Mouse (Mus musculus) kidney, adult 2 months (tissue): ENCODE measurements at regions not wholly inside any gene's neighbourhood (a gene's known extent, or its start where the extent isn't known, plus 50 kb on each side); places are given as distances from the start of the nearest gene placed in this dataset.

ENCODE experiments used
- DNase-seq: peaks from one replicate; pipeline ENCODE4 v3.0.0; 2021
- H3K27ac ChIP-seq: fragments of 200-500 bp; 2 replicates; pipeline ENCODE4 v1.5.1; 2012; ENCODE audit warnings: low read depth, low read length, control low read depth, inconsistent platforms; ENCODE audit not compliant: insufficient read depth
- H3K27me3 ChIP-seq: fragments of 200-500 bp; replicated peaks from 2 replicates; pipeline ENCODE4 v1.6.1; 2012; ENCODE audit warnings: mild to moderate bottlenecking, moderate library complexity, low read length, inconsistent platforms; ENCODE audit not compliant: control insufficient read depth, insufficient read depth
- H3K36me3 ChIP-seq: fragments of 200-500 bp; 2 replicates; pipeline ENCODE4 v1.6.1; 2012; ENCODE audit warnings: mild to moderate bottlenecking, moderate library complexity, low read length, inconsistent platforms; ENCODE audit not compliant: control insufficient read depth, insufficient read depth
- H3K4me1 ChIP-seq: fragments of 200-500 bp; 2 replicates; pipeline ENCODE4 v1.6.1; 2011; ENCODE audit warnings: low read length; ENCODE audit not compliant: control insufficient read depth, insufficient read depth
- H3K4me3 ChIP-seq: fragments of 200-500 bp; 2 replicates; pipeline ENCODE4 v1.5.1; 2011; ENCODE audit warnings: mild to moderate bottlenecking, low read depth, low read length, control low read depth; ENCODE audit not compliant: insufficient read depth
- CTCF ChIP-seq: fragments of 200-500 bp; conservative IDR thresholded peaks from 2 replicates; pipeline ENCODE4 v1.5.1; 2011; ENCODE audit warnings: low read depth, mild to moderate bottlenecking, control low read depth, low read length, moderate library complexity, mixed read lengths; ENCODE audit not compliant: insufficient read depth, insufficient read length
- POLR2A ChIP-seq: fragments of 200-500 bp; IDR thresholded peaks from one replicate; pipeline ENCODE4 v1.6.1; 2011; ENCODE audit warnings: low read depth, low read length, control low read depth
- WGBS: fragments of 180-500 bp; shearing (Covaris S2); methylation state at CpG from one replicate; pipeline ENCODE4 v1.1.7; 2018; 5-methylcytosine and 5-hydroxymethylcytosine counted together

GRCm38 (mm10) chr3:149203451-149203850 is 213.1 kb upstream of the Adgrl2 start:
- Histone ChIP-seq H3K4me3 (no peak overlapping the region), H3K36me3 (no peaks in the 10 kb centered on the region), H3K4me1 (no peaks in the 10 kb centered on the region), H3K27ac (no peak overlapping the region), H3K27me3 (no peaks in the 10 kb centered on the region)
- WGBS: 76% methylated on average over 5 of the region's 5 CpGs
- no peak for TF ChIP-seq CTCF
- DNase-seq: peak; percentile 28

- no peak overlapping the region for H3K4me3 ChIP-seq
- DNase-seq: peak; percentile 91
- WGBS: 46% methylated on average over 8 of the region's 8 CpGs
- no peaks in the 10 kb centered on the region for H3K36me3 ChIP-seq
- no peaks in the 10 kb centered on the region for H3K27me3 ChIP-seq
- H3K4me1 ChIP-seq: peaks cover 10% of the 10 kb centered on the region; the same call in 1 of the 2 replicates
- TF ChIP-seq CTCF: no peak
- TF ChIP-seq POLR2A: no peak
- peak overlapping the region; percentile 93 for H3K27ac ChIP-seq
These were observed 206.3 kb upstream of the Adgrl2 start for GRCm38 (mm10) chr3:149196477-149197185.

- H3K4me1 ChIP-seq: peaks cover 2% of the 10 kb centered on the region; the same call in 1 of the 2 replicates
- no peak overlapping the region for H3K4me3 ChIP-seq
- DNase-seq: no peak
- H3K27ac ChIP-seq: no peak overlapping the region
- H3K36me3 ChIP-seq: no peaks in the 10 kb centered on the region
- WGBS: 79% methylated on average over 19 of the region's 19 CpGs
- H3K27me3 ChIP-seq: no peaks in the 10 kb centered on the region
- no peak for TF ChIP-seq POLR2A
- no peak for TF ChIP-seq CTCF
These were observed 200.7 kb upstream of the Adgrl2 start for GRCm38 (mm10) chr3:149190856-149191576.

- Histone ChIP-seq H3K27ac (no peak overlapping the region), H3K36me3 (no peaks in the 10 kb centered on the region), H3K27me3 (no peaks in the 10 kb centered on the region), H3K4me3 (no peak overlapping the region), H3K4me1 (peaks cover 14% of the 10 kb centered on the region; the same call in 1 of the 2 replicates)
- TF ChIP-seq POLR2A (no peak), CTCF (no peak)
- no peak for DNase-seq
- WGBS: 70% methylated on average over 12 of the region's 12 CpGs
These were observed 193.8 kb upstream of the Adgrl2 start for GRCm38 (mm10) chr3:149184136-149184551.

- peak overlapping the region; percentile 76 for H3K27ac ChIP-seq
- peaks cover 14% of the 10 kb centered on the region; the same call in 1 of the 2 replicates for H3K4me1 ChIP-seq
- TF ChIP-seq CTCF (no peak), POLR2A (no peak)
- H3K36me3 ChIP-seq: no peaks in the 10 kb centered on the region
- peak; percentile 72 for DNase-seq
- 50% methylated on average over 5 of the region's 5 CpGs for WGBS
- no peak overlapping the region for H3K4me3 ChIP-seq
- no peaks in the 10 kb centered on the region for H3K27me3 ChIP-seq
These were observed 191.7 kb upstream of the Adgrl2 start for GRCm38 (mm10) chr3:149182095-149182494.

GRCm38 (mm10) chr3:149180129-149180528 is 189.8 kb upstream of the Adgrl2 start:
- Histone ChIP-seq H3K27me3 (no peaks in the 10 kb centered on the region), H3K27ac (no peak overlapping the region), H3K4me1 (peaks cover 12% of the 10 kb centered on the region; the same call in 1 of the 2 replicates), H3K36me3 (no peaks in the 10 kb centered on the region), H3K4me3 (no peak overlapping the region)
- peak; percentile 49 for DNase-seq
- TF ChIP-seq CTCF (no peak), POLR2A (no peak)
- 46% methylated on average over 8 of the region's 8 CpGs for WGBS

- peaks cover 12% of the 10 kb centered on the region; the same call in 1 of the 2 replicates for H3K4me1 ChIP-seq
- no peaks in the 10 kb centered on the region for H3K36me3 ChIP-seq
- TF ChIP-seq CTCF: no peak
- no peak overlapping the region for H3K27ac ChIP-seq
- no peak for DNase-seq
- H3K27me3 ChIP-seq: no peaks in the 10 kb centered on the region
- no peak overlapping the region for H3K4me3 ChIP-seq
- 75% methylated on average over 11 of the region's 11 CpGs for WGBS
These were observed 189.2 kb upstream of the Adgrl2 start for GRCm38 (mm10) chr3:149179486-149180116.
